Mouse (Mus musculus) bone marrow macrophage, adult 2 months (primary cell): Measurements from ENCODE around the gene Cyp1a1. TPM values are rescaled to one million over a fixed set of nuclear protein-coding genes. Genes with fewer than 3 reads are reported as not detected.

Experiments
- H3K27ac ChIP-seq: 2 replicates; pipeline ENCODE4 v1.5.1; 2012; ENCODE audit warnings: low read depth, low read length; ENCODE audit not compliant: insufficient read depth
- H3K4me1 ChIP-seq: 2 replicates; pipeline ENCODE4 v1.6.1; 2012; ENCODE audit warnings: low read length; ENCODE audit not compliant: control insufficient read depth, insufficient read depth
- H3K4me3 ChIP-seq: 2 replicates; pipeline ENCODE4 v1.5.1; 2012; ENCODE audit warnings: mild to moderate bottlenecking, low read length, moderate library complexity; ENCODE audit not compliant: insufficient read depth
- CTCF ChIP-seq: IDR thresholded peaks from 2 replicates; pipeline ENCODE4 v1.5.1; 2012; ENCODE audit warnings: low read depth, mild to moderate bottlenecking, low read length, moderate library complexity
- POLR2A ChIP-seq: IDR thresholded peaks from 2 replicates; pipeline ENCODE4 v1.6.1; 2012; ENCODE audit warnings: mild to moderate bottlenecking, low read depth, low read length, borderline replicate concordance
- polyA plus RNA-seq: library from polyadenylated mRNA; stranded (reverse); fragments of >200 nt; gene quantifications from 2 replicates; pipeline ENCODE4 v1.2.4, GENCODE M21; 2012; ENCODE audit not compliant: missing spikeins, insufficient read depth, insufficient read length

Cyp1a1 gene
- not detected in 2 replicates for polyA plus RNA-seq

GRCm38 (mm10) chr9:57687751-57688150 lies at the start of gene Cyp1a1:
Cyp1a1 (plus strand) TSS chr9:57687928.
- Histone ChIP-seq H3K4me1 (no peaks in the 10 kb centered on the region), H3K27ac (no peak within 1 kb of the TSS), H3K4me3 (no peak within 1 kb of the TSS)
- TF ChIP-seq POLR2A: no peak
- TF ChIP-seq CTCF: no peak

DNA sequence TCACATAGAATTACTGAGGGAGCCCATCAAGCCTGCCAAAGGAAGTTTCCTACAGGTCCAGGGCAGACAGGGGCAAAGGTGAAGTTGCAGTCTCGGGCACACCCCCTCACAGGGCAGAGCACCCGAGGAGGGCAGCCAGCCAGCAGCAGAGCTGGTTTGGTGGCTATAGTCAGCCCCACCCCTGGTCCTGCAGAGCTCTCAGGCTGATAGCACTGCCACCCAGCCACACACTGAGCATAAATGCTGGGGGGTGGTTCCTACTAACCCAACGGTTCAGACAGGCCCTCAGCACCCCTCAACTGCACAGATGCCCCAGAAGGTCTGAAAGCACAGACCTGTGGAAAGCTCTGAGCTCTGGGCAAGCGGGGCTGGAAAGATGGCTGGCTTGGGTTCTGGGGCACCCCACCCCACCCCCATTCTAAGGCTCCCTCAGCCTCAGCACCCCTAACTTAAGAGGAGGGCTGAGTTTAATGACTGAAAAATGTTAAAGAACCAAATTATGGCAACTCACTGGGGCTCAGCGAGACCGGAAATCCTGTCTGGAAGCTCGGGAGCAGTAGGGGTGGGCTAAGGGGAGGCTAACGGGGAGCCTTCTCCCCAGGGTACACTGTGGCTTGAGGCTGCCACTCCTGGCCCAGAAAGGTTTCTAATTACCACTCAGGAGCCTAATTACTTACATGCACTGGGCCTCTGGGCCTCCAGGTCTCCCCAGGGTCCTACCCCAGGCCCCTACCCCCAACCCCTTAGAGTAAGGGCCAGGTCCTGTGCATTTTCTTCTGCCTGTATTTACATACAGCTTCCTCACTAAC lies 48.9 kb upstream of the Cyp1a1 start:
- TF ChIP-seq POLR2A (no peak), CTCF (no peak)
- peaks cover 76% of the 10 kb centered on the region for H3K4me1 ChIP-seq
- peak overlapping the region; percentile 47 for H3K4me3 ChIP-seq
- H3K27ac ChIP-seq: peak overlapping the region; percentile 97

DNA sequence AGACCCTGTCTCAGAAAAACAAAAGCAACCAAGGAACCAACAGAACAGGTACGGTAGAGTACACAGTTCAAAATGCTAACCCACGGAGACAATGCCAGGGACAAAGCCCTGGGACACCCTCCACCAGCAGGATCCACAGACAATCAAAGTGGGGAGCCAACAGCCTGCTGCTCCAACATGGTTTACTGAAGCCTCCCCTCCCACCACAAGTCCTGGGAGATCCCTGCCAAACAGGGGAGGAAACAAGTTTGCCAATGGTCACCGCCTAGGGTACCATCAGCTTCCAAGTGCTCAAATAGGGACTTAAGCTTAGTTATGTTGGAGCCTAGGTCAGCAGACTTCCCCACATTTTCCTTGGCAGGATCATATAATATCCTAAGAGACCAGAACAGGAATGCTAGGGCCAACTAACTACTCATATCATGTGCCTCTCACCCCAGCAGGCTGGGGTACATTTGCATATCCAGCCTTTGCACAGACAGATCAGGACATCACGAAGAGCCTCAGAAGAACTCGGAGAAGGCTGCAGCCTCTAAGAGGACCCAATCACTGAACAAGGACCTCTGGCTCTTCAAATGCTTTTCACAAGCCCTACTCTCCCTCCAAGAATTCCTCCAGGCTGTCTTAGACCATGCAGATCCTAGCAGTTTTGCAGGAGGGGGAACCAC lies 47.9 kb upstream of the Cyp1a1 start:
- no peak for TF ChIP-seq POLR2A
- no peak for TF ChIP-seq CTCF
- Histone ChIP-seq H3K27ac (peak overlapping the region; percentile 82), H3K4me1 (peaks cover 66% of the 10 kb centered on the region), H3K4me3 (peak overlapping the region; percentile 44)

- Histone ChIP-seq H3K4me1 (peaks cover 61% of the 10 kb centered on the region), H3K4me3 (peak overlapping the region; percentile 44)
- TF ChIP-seq POLR2A: no peak
- TF ChIP-seq CTCF: no peak
These were observed 47.3 kb upstream of the Cyp1a1 start for GRCm38 (mm10) chr9:57640384-57640783.

DNA sequence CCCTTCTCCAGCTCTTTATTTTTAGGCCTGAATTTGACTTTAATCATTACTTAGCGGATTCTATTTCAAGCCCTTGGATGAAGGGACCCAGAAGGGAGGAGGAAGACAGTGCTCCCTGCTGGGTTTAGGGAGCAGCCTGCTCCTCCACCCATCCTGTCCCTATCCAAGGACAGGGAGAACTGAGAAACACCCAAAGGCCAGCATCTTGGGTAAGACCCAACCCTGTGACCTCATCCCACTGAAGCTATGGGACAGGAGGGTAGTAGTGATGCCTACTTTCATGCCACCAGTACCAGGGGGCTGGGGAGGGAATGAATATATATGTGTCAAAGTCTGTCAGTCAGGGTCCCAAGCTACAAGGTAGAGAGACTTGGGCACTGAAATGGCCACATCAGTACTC lies 46.7 kb upstream of the Cyp1a1 start:
- Histone ChIP-seq H3K4me3 (0 out of 2 replicates have a peak overlapping the region, but pooled peaks have one; percentile 9), H3K4me1 (peaks cover 61% of the 10 kb centered on the region), H3K27ac (peak overlapping the region; percentile 60)
- TF ChIP-seq POLR2A (no peak), CTCF (0 out of 2 replicates have a peak, but pooled peaks have one; percentile 11)

More at GRCm38 (mm10) chr9:57640384-57640783, 47.3 kb upstream of the Cyp1a1 start:
- peak overlapping the region; percentile 82 for H3K27ac ChIP-seq

- TF ChIP-seq CTCF (no peak), POLR2A (no peak)
- no peak overlapping the region for H3K4me3 ChIP-seq
- peak overlapping the region; percentile 60; the same call in 1 of the 2 replicates for H3K27ac ChIP-seq
- peaks cover 59% of the 10 kb centered on the region for H3K4me1 ChIP-seq
These were observed 45.8 kb upstream of the Cyp1a1 start for GRCm38 (mm10) chr9:57641775-57642550.

- Histone ChIP-seq H3K4me3 (peak overlapping the region; percentile 94), H3K4me1 (peaks cover 63% of the 10 kb centered on the region), H3K27ac (peak overlapping the region; percentile 100)
- TF ChIP-seq CTCF (no peak; the same call in 1 of the 2 replicates), POLR2A (no peak)
These were observed 44.4 kb upstream of the Cyp1a1 start for GRCm38 (mm10) chr9:57643169-57643855.

DNA sequence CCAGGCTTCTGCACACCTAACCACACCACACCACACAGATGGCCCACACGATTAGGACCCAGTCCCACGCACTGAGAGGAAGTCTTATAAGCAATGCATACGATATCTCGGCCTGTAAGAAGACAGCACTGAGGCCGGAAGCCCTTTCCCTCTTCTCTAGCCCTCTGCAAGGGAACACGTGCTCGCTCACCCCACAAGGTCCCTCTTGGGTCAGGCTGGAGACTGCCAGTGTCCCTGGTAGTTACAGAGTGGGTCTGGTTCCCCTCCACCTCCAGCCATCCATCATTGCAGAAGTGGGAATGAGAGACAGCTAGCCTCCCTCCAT lies 43.9 kb upstream of the Cyp1a1 start:
- H3K4me3 ChIP-seq: peak overlapping the region; percentile 94
- H3K27ac ChIP-seq: peak overlapping the region; percentile 100
- H3K4me1 ChIP-seq: peaks cover 57% of the 10 kb centered on the region
- TF ChIP-seq POLR2A (no peak), CTCF (no peak)

DNA sequence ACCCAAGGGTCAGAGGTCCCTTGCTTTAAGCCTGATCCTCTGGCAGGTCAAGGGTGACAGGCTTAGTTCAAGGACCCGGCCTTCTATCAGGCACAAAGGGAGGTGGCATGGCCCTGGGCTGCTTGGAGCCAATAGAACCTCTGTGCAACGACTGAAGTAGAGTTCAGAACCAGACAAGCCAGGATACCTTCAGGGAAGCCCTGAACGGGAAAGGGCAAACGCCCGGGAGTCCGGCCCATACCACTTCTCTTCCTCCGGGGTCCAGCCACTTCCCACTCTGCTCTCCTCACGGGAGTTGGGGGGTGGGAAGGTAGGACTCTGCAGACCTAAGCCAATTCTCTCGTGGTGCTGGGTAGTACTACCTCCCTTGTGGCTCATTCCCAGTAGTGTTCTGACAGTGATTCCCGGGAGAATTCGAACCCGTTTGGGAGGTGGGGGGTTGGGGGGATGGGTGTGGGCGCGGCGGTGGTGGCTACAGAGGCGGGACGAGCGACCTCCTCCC lies 43.2 kb upstream of the Cyp1a1 start:
- Histone ChIP-seq H3K4me1 (peaks cover 52% of the 10 kb centered on the region), H3K27ac (peak overlapping the region; percentile 100)
- no peak for TF ChIP-seq POLR2A
- TF ChIP-seq CTCF: no peak

More for the DNA sequence above, 43.2 kb upstream of the Cyp1a1 start:
- H3K4me3 ChIP-seq: peak overlapping the region; percentile 94
